Mouse (Mus musculus): ENCODE measurements around the gene Ear14.

DNA sequence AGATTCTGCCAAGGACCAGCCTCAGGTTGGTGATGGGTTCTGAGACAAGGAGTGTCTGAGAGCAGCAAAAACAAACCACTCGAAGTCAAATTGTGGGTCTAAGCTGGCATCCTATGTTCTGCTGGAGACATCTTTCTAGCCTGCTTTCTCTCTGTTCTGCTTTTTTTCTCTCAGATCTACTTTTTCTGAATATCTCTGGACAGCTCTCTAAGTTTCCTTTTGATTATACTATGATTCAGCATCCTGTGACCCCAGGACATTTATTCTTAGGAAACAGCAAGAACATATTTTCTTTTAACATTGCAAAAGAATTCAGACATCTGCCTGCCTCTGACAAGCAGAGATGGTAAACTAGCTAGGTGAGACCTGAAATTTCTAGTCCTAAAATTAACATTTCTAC, 50.4 kb downstream of the Ear14 start:
- no peak for TF ChIP-seq CTCF (IDR thresholded peaks at IDR 0.05; ENCODE audit: control insufficient read depth, insufficient read depth, insufficient read length)
- TF ChIP-seq MYOD1 (IDR thresholded peaks at IDR 0.05; ENCODE audit: control insufficient read depth, insufficient read length, low read depth): no peak
- TF ChIP-seq USF1 (IDR thresholded peaks at IDR 0.05; ENCODE audit: low read depth): no peak
- TF ChIP-seq MYOG (IDR thresholded peaks at IDR 0.05; ENCODE audit: control insufficient read depth, extremely low read depth, insufficient read length): no peak
- TF ChIP-seq MAX (IDR thresholded peaks at IDR 0.05): no peak
- TF ChIP-seq CEBPB (IDR thresholded peaks at IDR 0.05; ENCODE audit: low read depth): no peak
- TF ChIP-seq FOSL1 (IDR thresholded peaks at IDR 0.05; ENCODE audit: insufficient read depth, low read length, poor library complexity, severe bottlenecking): no peak
